ENCODE assay signal across 8 mouse cellular contexts in the genomic region with DNA sequence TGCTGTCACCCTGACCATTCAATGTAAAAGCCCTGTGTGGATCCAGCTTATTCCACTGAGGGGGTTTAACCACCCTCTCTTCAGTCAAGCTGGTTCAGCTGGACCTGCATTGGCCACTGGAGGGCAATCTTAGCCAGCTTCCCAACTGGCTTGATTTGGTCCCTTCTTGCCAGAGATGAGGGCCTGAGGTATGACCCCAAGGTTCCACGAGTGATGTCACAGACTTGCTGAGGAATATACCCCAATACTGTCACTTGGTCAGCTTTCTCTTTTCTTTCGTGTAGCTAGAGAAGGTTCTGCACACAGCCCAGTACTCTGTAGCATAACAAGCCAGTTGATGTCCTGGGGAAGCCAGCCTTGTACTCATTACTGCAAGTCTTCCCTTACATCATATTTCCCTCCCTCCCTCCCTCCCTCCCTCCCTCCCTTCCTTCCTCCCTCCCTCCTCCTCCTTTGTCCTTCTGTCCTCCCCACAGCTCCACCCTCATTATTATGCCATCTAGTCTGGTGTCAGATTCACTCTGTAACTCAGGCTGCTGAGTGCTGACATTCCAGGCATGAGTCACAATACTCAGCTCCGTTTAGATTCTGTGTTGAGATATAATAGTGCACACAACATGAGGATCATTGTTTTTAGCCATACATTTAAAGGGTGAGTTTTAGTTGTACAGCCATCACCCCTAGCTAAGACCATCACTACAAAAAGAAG. TPM values are rescaled to one million over a fixed set of nuclear protein-coding genes. Genes with fewer than 3 reads are reported as not detected.
DNase-seq lines count a peak whose midpoint lies in the region; ATAC-seq and TF ChIP-seq lines count a peak whose summit lies in the region.
"Had no signal": no experiment of that assay in that cellular context is flagged by ENCODE, and none has a peak within 500 bp of the region (broad histone marks: within the 10 kb centered on the region; RNA-seq: fewer than 3 reads in every experiment).

No protein-coding gene starts in this region.

- intact Hi-C loops in heart, postnatal 36 days (cut with DNase I): loop anchor here (2.0 kb wide), 1 partner anchor 334 kb away; no protein-coding TSS in a partner anchor
- intact Hi-C loops in left cerebral cortex, postnatal 10 days (cut with DNase I): loop anchor here (2.0 to 10.0 kb wide), 4 partner anchors 97 to 400 kb away; a partner anchor contains a TSS

- TF ChIP-seq RAD21 in CH12.LX (IDR thresholded peaks at IDR 0.05; ENCODE audit: low read depth, low read length): peak; percentile 73

- dilution Hi-C loops in CH12.LX (cut with MboI; ENCODE audit: extremely low pct_ligation_motif_present, extremely low pct_unique_long_range_greater_than_20kb, low sequenced_read_pairs): no loop called here

- no peak overlapping the region for H3K4me3 ChIP-seq in CH12.LX (replicated peaks in 1 of 3; ENCODE audit: low read depth in 2 of 3, low read length in 2 of 3, poor library complexity in 1 of 3)
- H3K4me3 ChIP-seq in midbrain, embryonic 11.5 days (ENCODE audit: low read depth, low read length): no peak overlapping the region

- WGBS in midbrain, embryonic 11.5 days: 33% methylated on average over 3 of the region's 3 CpGs

- H3K9me3 ChIP-seq in CH12.LX (replicated peaks; ENCODE audit: low read length): no peaks in the 10 kb centered on the region
- H3K9me3 ChIP-seq in midbrain, embryonic 11.5 days (ENCODE audit: control insufficient read depth, low read length): no peaks in the 10 kb centered on the region

- TF ChIP-seq CTCF in CH12.LX (conservative IDR thresholded peaks at IDR 0.05 in 1 of 2, IDR thresholded peaks at IDR 0.05 in 1 of 2; ENCODE audit: low read depth in 2 of 2, low read length in 2 of 2): peak; percentile 23 to 72; a peak in 2 of 4 replicates

- peak; percentile 24 for DNase-seq in CH12.LX (ENCODE audit: extremely low read depth)
- peak; percentile 81 for DNase-seq in Muller cell, postnatal 12 days (ENCODE audit: inconsistent ontology term)
- DNase-seq in embryo, embryonic 10.5 days (ENCODE audit: low spot score): peak; percentile 81
- peak; percentile 32 to 39 for DNase-seq in heart, postnatal 36 days
- DNase-seq in left cerebral cortex, postnatal 10 days (ENCODE audit: extremely low spot score in 1 of 2, low spot score in 2 of 2): peak; percentile 39 to 64
- peak; percentile 93 for DNase-seq in midbrain, embryonic 11.5 days (ENCODE audit: low spot score, missing footprints)
- DNase-seq in testis, postnatal 10 days (ENCODE audit: low spot score): peak; percentile 66

- H3K27ac ChIP-seq in CH12.LX (ENCODE audit: insufficient read depth, low read depth): no peak overlapping the region
- H3K27ac ChIP-seq in midbrain, embryonic 11.5 days (ENCODE audit: low read depth, low read length): no peak overlapping the region

- no peak overlapping the region for H3K4me2 ChIP-seq in CH12.LX (ENCODE audit: insufficient read depth, low read depth, poor library complexity, severe bottlenecking)
- no peak overlapping the region for H3K4me2 ChIP-seq in midbrain, embryonic 11.5 days

- TF ChIP-seq POLR2A in CH12.LX (IDR thresholded peaks at IDR 0.05; ENCODE audit: low read depth, low read length): no peak

- no peaks in the 10 kb centered on the region for H3K36me3 ChIP-seq in CH12.LX (replicated peaks in 1 of 2; ENCODE audit: control insufficient read depth in 1 of 2, insufficient read depth in 1 of 2, low read length in 1 of 2)
- no peaks in the 10 kb centered on the region for H3K36me3 ChIP-seq in midbrain, embryonic 11.5 days (ENCODE audit: control insufficient read depth, insufficient read depth, low read length)

- no peaks in the 10 kb centered on the region for H3K79me2 ChIP-seq in CH12.LX (replicated peaks; ENCODE audit: control insufficient read depth, extremely low read depth, insufficient read depth, poor library complexity, severe bottlenecking)

- no peak for TF ChIP-seq EP300 in CH12.LX (IDR thresholded peaks at IDR 0.05; ENCODE audit: low read length)

- peaks cover 0 to 2% of the 10 kb centered on the region in 2 experiments; a peak in 1 of 4 replicates for H3K4me1 ChIP-seq in CH12.LX (ENCODE audit: control insufficient read depth in 1 of 2, insufficient read depth in 2 of 2)
- no peaks in the 10 kb centered on the region for H3K4me1 ChIP-seq in midbrain, embryonic 11.5 days (ENCODE audit: control insufficient read depth, insufficient read depth, low read length)

- H3K9ac ChIP-seq in CH12.LX (ENCODE audit: insufficient read depth, low read depth): no peak overlapping the region
- H3K9ac ChIP-seq in midbrain, embryonic 11.5 days (ENCODE audit: low read length): no peak overlapping the region

- ATAC-seq in midbrain, embryonic 11.5 days (ENCODE audit: low FRiP score): peak; percentile 79

- H3K27me3 ChIP-seq in CH12.LX (replicated peaks): no peaks in the 10 kb centered on the region
- no peaks in the 10 kb centered on the region for H3K27me3 ChIP-seq in midbrain, embryonic 11.5 days (ENCODE audit: control insufficient read depth, insufficient read depth, low read length)

- in situ Hi-C loops in CH12.LX (cut with MboI; ENCODE audit: low pct_ligation_motif_present, low pct_unique_long_range_greater_than_20kb, low sequenced_read_pairs): loop anchor here (25.0 kb wide), 2 partner anchors 227 to 702 kb away; no protein-coding TSS in a partner anchor

TF ChIP-seq in CH12.LX, 34 proteins besides CTCF, POLR2A, EP300 and RAD21:
- TF ChIP-seq SMC3 (IDR thresholded peaks at IDR 0.05; ENCODE audit: low read depth, low read length): peak; percentile 61
- no peak for TF ChIP-seq NELFE (IDR thresholded peaks at IDR 0.05; ENCODE audit: low read depth, low read length)
- no peak for TF ChIP-seq BHLHE40 (IDR thresholded peaks at IDR 0.05; ENCODE audit: low read depth, low read length)
- TF ChIP-seq GABPA (IDR thresholded peaks at IDR 0.05; ENCODE audit: insufficient replicate concordance, low read depth, low read length): no peak
- TF ChIP-seq POLR2AphosphoS2 (IDR thresholded peaks at IDR 0.05; ENCODE audit: low read depth, low read length): no peak
- TF ChIP-seq ZKSCAN1 (IDR thresholded peaks at IDR 0.05; ENCODE audit: borderline replicate concordance, low read depth, low read length): no peak
- TF ChIP-seq RCOR1 (conservative IDR thresholded peaks at IDR 0.05; ENCODE audit: low read depth, low read length): no peak
- TF ChIP-seq IRF4 (IDR thresholded peaks at IDR 0.05; ENCODE audit: low read depth, low read length): no peak

RNA-seq across cellular contexts. Expression of a gene that starts 4.3 kb away (rescaled TPM):
- not detected in 2 replicates for total RNA-seq in CH12.LX (2012; rRNA removed)
- total RNA-seq in CH12.LX (2014; rRNA removed): not detected in 2 replicates
- polyA plus RNA-seq in CH12.LX (2012; ENCODE audit: insufficient read length, low read depth): not detected in 2 replicates
- total RNA-seq in heart, postnatal 36 days (2021): not detected
- not detected for total RNA-seq in left cerebral cortex, postnatal 10 days (2021)
- 0.12 TPM in 1 of 2 replicates, not detected in the other for polyA plus RNA-seq in midbrain, embryonic 11.5 days (2014; fragmentation: Nextera tagmentation; extraction: Ambion mirVana)
- polyA plus RNA-seq: heart, embryonic 14.5 days had no signal

RNA-seq across cellular contexts. Expression of a gene that starts 43.1 kb away (rescaled TPM):
- total RNA-seq in CH12.LX (2012; rRNA removed) (25.9 and 28.1 TPM in 2 replicates), CH12.LX (2014; rRNA removed) (10.9 and 12.5 TPM in 2 replicates)
- 14.2 and 15.0 TPM in 2 replicates for polyA plus RNA-seq in CH12.LX (2012; ENCODE audit: insufficient read length, low read depth)
- total RNA-seq in heart, postnatal 36 days (2021): 10 to 100 TPM; 58.7 to 79.0 TPM
- 10 to 100 TPM; 59.9 to 64.6 TPM for total RNA-seq in left cerebral cortex, postnatal 10 days (2021)
- 76.3 and 77.0 TPM in 2 replicates for polyA plus RNA-seq in midbrain, embryonic 11.5 days (2014; fragmentation: Nextera tagmentation; extraction: Ambion mirVana)

Comparison
In these comparisons a context has a peak if more than half of its experiments do, and no peak if none do; other contexts are left out.
1. DNase-seq: peak in every context shown above with its lines; median percentile 93 in midbrain, embryonic 11.5 days; 81 in Muller cell, postnatal 12 days; 81 in embryo, embryonic 10.5 days; 66 in testis, postnatal 10 days; 52 in left cerebral cortex, postnatal 10 days; 36 in heart, postnatal 36 days; 24 in CH12.LX.